Mouse (Mus musculus) gonadal fat pad, adult 2 months (tissue): ENCODE data around the gene Gm19668. TPM values are rescaled to one million over a fixed set of nuclear protein-coding genes. Genes with fewer than 3 reads are reported as not detected.
"Not testable (repeated sequence)": the region's sequence is repeated elsewhere in the genome, so short reads cannot be mapped to it uniquely, and the experiment has no call there.

Experiments
- DNase-seq: peaks from one replicate; pipeline ENCODE4 v3.0.0-alpha.2; 2012; ENCODE audit warnings: low read depth
- polyA plus RNA-seq: library from polyadenylated mRNA; depleted of rRNA; stranded (reverse); fragments of >200 nt; gene quantifications from 2 replicates; pipeline ENCODE4 v1.2.3, GENCODE M21; 2012; rRNA removed

Gene Gm19668
- polyA plus RNA-seq, 1 experiment, result not detected

DNA sequence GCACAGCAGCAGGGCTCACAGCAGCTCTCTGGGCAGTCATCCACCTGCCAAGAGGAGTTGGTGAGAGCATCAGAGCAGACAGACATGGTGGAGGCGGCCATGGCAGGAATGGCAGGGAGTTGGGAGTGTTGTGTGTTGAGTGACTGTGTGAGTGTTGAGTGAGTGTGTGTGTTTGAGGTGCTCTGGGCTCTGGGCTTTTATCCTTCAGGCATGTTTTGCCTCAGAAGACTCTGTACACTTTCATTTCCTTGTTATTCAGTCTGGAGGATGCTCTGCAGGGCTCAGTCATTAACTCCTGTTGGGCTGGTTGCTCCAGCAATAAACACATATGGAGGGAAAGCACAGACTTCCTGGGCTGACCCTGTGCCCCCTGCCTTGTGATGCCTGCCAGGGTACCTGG, 27.7 kb downstream of the Gm19668 start, which contains the start of gene Gm3238:
TSS of gene Gm3238 (minus strand) at position 101 of the 400 bp plus-strand sequence.
- not testable (repeated sequence) for DNase-seq

DNA sequence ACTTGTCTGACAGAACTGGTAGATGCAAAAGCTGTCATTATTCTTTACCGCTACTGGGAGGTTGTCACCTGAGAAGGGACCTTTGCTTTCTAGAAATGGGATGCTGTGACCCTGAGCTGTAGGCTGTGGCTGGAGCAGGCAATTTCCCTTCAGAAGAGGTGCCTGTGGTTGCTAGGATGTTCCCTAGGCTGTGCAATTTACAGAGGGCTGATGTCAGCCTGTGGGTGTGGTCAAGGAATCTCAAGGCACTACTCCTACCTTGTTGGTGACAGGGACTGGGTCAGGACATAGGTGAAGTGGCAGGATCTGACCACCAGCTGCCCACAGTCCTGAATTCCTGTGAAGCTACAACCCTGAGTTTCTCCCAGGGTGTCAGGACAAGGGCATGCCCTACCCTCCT, 29.2 kb downstream of the Gm19668 start:
- DNase-seq, result no peak

DNA sequence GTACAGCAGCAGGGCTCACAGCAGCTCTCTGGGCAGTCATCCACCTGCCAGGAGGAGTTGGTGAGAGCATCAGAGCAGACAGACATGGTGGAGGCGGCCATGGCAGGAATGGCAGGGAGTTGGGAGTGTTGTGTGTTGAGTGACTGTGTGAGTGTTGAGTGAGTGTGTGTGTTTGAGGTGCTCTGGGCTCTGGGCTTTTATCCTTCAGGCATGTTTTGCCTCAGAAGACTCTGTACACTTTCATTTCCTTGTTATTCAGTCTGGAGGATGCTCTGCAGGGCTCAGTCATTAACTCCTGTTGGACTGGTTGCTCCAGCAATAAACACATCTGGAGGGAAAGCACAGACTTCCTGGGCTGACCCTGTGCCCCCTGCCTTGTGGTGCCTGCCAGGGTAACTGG, 39.4 kb downstream of the Gm19668 start, which contains the start of gene Gm3233:
TSS of gene Gm3233 (minus strand) at position 101 of the 400 bp plus-strand sequence.
- DNase-seq, result not testable (repeated sequence)

DNA sequence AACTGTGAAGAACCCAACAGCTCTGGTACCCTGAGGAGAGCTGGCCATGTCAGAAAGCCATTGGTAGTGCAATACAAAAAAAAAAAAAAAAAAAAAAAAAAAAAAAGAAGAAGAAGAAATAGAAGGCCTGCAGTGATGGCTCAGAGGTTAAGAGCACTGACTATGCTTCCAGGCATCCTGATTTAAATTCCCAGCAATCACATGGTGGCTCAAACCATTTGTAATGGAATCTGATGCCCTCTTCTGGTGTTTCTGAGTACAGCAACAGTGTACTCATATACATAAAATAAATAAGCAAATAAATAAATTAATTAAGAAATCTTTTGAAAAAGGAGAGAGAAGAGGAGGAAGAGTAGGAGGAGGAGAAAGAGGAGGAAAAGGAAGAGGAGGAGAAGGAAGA, 45.5 kb downstream of the Gm19668 start:
- DNase-seq, result no peak

DNA sequence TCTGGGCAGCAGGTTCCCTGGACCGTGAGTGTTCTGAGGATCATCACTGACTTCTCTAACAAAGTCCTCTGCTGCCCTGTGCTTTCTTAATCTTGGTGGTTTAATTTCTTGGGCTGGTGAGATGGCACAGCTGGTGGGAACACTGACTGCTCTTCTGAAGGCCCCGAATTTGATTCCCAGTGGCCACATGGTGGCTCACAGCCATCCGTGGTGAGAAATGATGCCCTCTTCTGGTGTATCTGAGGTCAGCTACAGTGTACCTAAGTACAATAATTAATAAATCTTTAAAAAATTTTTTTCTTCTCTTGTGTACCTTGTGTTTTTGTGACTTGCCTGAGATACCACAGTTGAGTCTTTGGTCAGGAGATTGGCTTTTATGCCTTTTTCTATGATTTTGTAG, 46.6 kb downstream of the Gm19668 start:
- DNase-seq, result not testable (repeated sequence)

DNA sequence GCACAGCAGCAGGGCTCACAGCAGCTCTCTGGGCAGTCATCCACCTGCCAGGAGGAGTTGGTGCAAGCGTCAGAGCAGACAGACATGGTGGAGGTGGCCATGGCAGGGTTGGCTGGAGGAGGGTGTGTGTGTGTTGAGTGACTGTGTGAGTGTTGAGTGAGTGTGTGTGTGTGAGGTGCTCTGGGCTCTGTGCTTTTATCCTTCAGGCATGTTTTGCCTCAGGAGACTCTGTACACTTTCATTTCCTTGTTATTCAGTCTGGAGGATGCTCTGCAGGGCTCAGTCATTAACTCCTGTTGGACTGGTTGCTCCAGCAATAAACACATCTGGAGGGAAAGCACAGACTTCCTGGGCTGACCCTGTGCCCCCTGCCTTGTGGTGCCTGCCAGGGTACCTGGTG, 47.7 kb downstream of the Gm19668 start, which contains the start of gene Gm9736:
TSS of gene Gm9736 (minus strand) at position 101 of the 400 bp plus-strand sequence.
- not testable (repeated sequence) for DNase-seq

DNA sequence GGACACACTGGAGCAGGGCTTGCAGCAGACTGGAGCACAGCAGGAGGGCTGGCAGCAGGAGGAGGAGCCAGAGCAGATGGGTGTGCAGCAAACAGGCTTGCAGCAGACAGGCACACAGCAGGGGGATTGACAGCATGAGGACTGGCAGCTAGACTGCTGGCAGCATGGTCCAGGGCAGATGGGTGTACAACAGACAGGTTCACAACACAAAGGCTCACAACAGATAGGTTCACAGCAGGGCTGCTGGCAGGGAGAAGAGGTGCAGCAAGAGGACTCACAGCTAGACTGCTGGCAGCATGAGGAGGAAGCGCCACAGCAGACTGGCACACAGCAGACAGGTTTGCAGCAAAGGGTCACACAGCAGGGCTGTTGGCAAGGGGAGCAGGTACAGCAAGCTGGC, 48.2 kb downstream of the Gm19668 start:
- DNase-seq, result not testable (repeated sequence)

Other genes with a start within 250 kb of the Gm19668 start
- 203 and 244 TPM in 2 replicates for gene Pttg1ip, start 217.4 kb downstream of the Gm19668 start, polyA plus RNA-seq
- gene Sumo3, start 193.0 kb downstream of the Gm19668 start, polyA plus RNA-seq, result 270 and 286 TPM in 2 replicates
- 0.75 TPM in 1 of 2 replicates, not detected in the other for gene Gm49325, start 192.9 kb downstream of the Gm19668 start, polyA plus RNA-seq
- 46.0 and 47.8 TPM in 2 replicates for gene Ube2g2, start 176.9 kb downstream of the Gm19668 start, polyA plus RNA-seq
- gene Tspear, start 112.6 kb downstream of the Gm19668 start, polyA plus RNA-seq, result 0.54 and 1.1 TPM in 2 replicates
- not detected in 2 replicates for gene Gm19402, start 108.4 kb downstream of the Gm19668 start, polyA plus RNA-seq
- gene Gm9508, start 101.9 kb downstream of the Gm19668 start, polyA plus RNA-seq, result not detected in 2 replicates
- gene Gm10272, start 92.5 kb downstream of the Gm19668 start, polyA plus RNA-seq, result not detected in 2 replicates
- gene Gm10024, start 87.7 kb downstream of the Gm19668 start, polyA plus RNA-seq, result not detected in 2 replicates
- gene Gm10142, start 83.3 kb downstream of the Gm19668 start, polyA plus RNA-seq, result not detected in 2 replicates
- not detected in 2 replicates for gene Krtap12-1, start 78.5 kb downstream of the Gm19668 start, polyA plus RNA-seq
- not detected in 2 replicates for gene Gm10100, start 72.6 kb downstream of the Gm19668 start, polyA plus RNA-seq
- gene Gm18596, start 56.5 kb downstream of the Gm19668 start, polyA plus RNA-seq, result not detected in 2 replicates
- not detected in 2 replicates for gene Gm9736, start 47.8 kb downstream of the Gm19668 start, polyA plus RNA-seq
- gene Gm3233, start 39.5 kb downstream of the Gm19668 start, polyA plus RNA-seq, result not detected in 2 replicates
- gene Gm3238, start 27.8 kb downstream of the Gm19668 start, polyA plus RNA-seq, result not detected in 2 replicates
- not detected in 2 replicates for gene Gm7138, start 22.2 kb downstream of the Gm19668 start, polyA plus RNA-seq
- gene Gm3250, start 16.6 kb downstream of the Gm19668 start, polyA plus RNA-seq, result not detected in 2 replicates
- gene Gm7137, start 10.9 kb downstream of the Gm19668 start, polyA plus RNA-seq, result not detected in 2 replicates
- not detected in 2 replicates for gene Gm9639, start 4.1 kb downstream of the Gm19668 start, polyA plus RNA-seq
- gene Gm9507, start 12.7 kb upstream of the Gm19668 start, polyA plus RNA-seq, result not detected in 2 replicates
- not detected in 2 replicates for gene Gm2696, start 15.5 kb upstream of the Gm19668 start, polyA plus RNA-seq
- gene Krtap10-4, start 28.0 kb upstream of the Gm19668 start, polyA plus RNA-seq, result not detected in 2 replicates
- 0.11 TPM in 1 of 2 replicates, not detected in the other for gene Krtap10-10, start 36.8 kb upstream of the Gm19668 start, polyA plus RNA-seq
- gene Gm36176, start 47.7 kb upstream of the Gm19668 start, polyA plus RNA-seq, result not detected in 2 replicates
- not detected in 2 replicates for gene Gm10318, start 53.7 kb upstream of the Gm19668 start, polyA plus RNA-seq
- not detected in 2 replicates for gene Gm3285, start 62.8 kb upstream of the Gm19668 start, polyA plus RNA-seq
- 6.6 and 7.8 TPM in 2 replicates for gene Lrrc3, start 103.4 kb upstream of the Gm19668 start, polyA plus RNA-seq
- 1.1 and 2.1 TPM in 2 replicates for gene Trpm2, start 171.4 kb upstream of the Gm19668 start, polyA plus RNA-seq
- gene 1810043G02Rik, start 179.4 kb upstream of the Gm19668 start, polyA plus RNA-seq, result 54.7 and 66.3 TPM in 2 replicates
- gene Pfkl, start 210.9 kb upstream of the Gm19668 start, polyA plus RNA-seq, result 115 and 175 TPM in 2 replicates
- 1.2 and 6.6 TPM in 2 replicates for gene Dnmt3l, start 242.8 kb upstream of the Gm19668 start, polyA plus RNA-seq
- gene Aire, start 244.5 kb upstream of the Gm19668 start, polyA plus RNA-seq, result 0.99 and 1.00 TPM in 2 replicates